Mouse (Mus musculus) lung, postnatal 0 days (tissue): ENCODE measurements around the gene Rab3gap2. TPM values are rescaled to one million over a fixed set of nuclear protein-coding genes. Genes with fewer than 3 reads are reported as not detected.

Experiments
- ATAC-seq: fragments of 200-750 bp; cut with Nextera tagmentation; 2 replicates; pipeline ENCODE4 v1.8.0; 2017; ENCODE audit warnings: moderate library complexity
- DNase-seq: peaks from one replicate; pipeline ENCODE4 v3.0.0-alpha.2; 2016; ENCODE audit warnings: low spot score
- H3K27ac ChIP-seq: fragments of 300-500 bp; sonication (generic); 2 replicates; pipeline ENCODE4 v1.5.1; 2014; ENCODE audit warnings: antibody characterized with exemption, mild to moderate bottlenecking, low read length, mixed read lengths
- H3K27me3 ChIP-seq: fragments of 300-500 bp; sonication (generic); replicated peaks from 2 replicates; pipeline ENCODE4 v1.6.1; 2014; ENCODE audit warnings: low read length, mixed read lengths; ENCODE audit not compliant: insufficient read depth
- H3K36me3 ChIP-seq: fragments of 300-500 bp; sonication (generic); 2 replicates; pipeline ENCODE4 v1.6.1; 2014; ENCODE audit warnings: low read length, mixed read lengths; ENCODE audit not compliant: insufficient read depth
- H3K4me1 ChIP-seq: fragments of 300-500 bp; sonication (generic); 2 replicates; pipeline ENCODE4 v1.6.1; 2014; ENCODE audit warnings: antibody characterized with exemption, low read depth, low read length, mixed read lengths; ENCODE audit not compliant: insufficient read depth
- H3K4me2 ChIP-seq: fragments of 300-500 bp; sonication (generic); replicated peaks from 2 replicates; pipeline ENCODE4 v1.6.1; 2014; ENCODE audit warnings: low read depth, mild to moderate bottlenecking, low read length, moderate library complexity, mixed read lengths
- H3K4me3 ChIP-seq: fragments of 300-500 bp; sonication (generic); 2 replicates; pipeline ENCODE4 v1.5.1; 2014; ENCODE audit warnings: low read depth, low read length
- H3K9ac ChIP-seq: fragments of 300-500 bp; sonication (generic); replicated peaks from 2 replicates; pipeline ENCODE4 v1.6.1; 2014; ENCODE audit warnings: low read depth, mild to moderate bottlenecking
- H3K9me3 ChIP-seq: fragments of 300-500 bp; sonication (generic); 2 replicates; pipeline ENCODE4 v1.6.1; 2016; ENCODE audit warnings: low read length, mixed read lengths
- CTCF ChIP-seq: IDR thresholded peaks from 2 replicates; pipeline ENCODE4 v1.5.1; 2016; ENCODE audit warnings: antibody characterized with exemption, mild to moderate bottlenecking
- WGBS: fragments of 180-500 bp; shearing (Covaris S2); extraction: QIAGEN DNeasy Blood & Tissue Kit; methylation state at CpG from one replicate; pipeline ENCODE4 v1.1.7; 2014; 5-methylcytosine and 5-hydroxymethylcytosine counted together
- microRNA counts: library from miRNA; unstranded; fragments of <30 nt; microRNA quantifications from one replicate; lab custom pipeline; 2015
- microRNA-seq: library from miRNA; unstranded; fragments of <30 nt; microRNA quantifications from one replicate; pipeline ENCODE4, GENCODE M21; 2016
- polyA plus RNA-seq: library from polyadenylated mRNA; unstranded; fragments of >200 nt; fragmentation: Nextera tagmentation; extraction: Ambion mirVana; gene quantifications from 2 replicates; pipeline ENCODE4 v1.2.1, GENCODE M21; 2015

The Rab3gap2 gene
- polyA plus RNA-seq, 1 experiment from 2014 or later = 14.5 TPM

- H3K36me3 ChIP-seq = no peaks in the 10 kb centered on the region
- H3K4me3 ChIP-seq = no peak overlapping the region
- DNase-seq = no peak
- H3K27ac ChIP-seq = no peak overlapping the region
- no peaks in the 10 kb centered on the region for H3K9me3 ChIP-seq
- WGBS = 69% methylated on average over 6 of the region's 6 CpGs
- H3K27me3 ChIP-seq = no peaks in the 10 kb centered on the region
- no peak overlapping the region for H3K9ac ChIP-seq
- H3K4me1 ChIP-seq = no peaks in the 10 kb centered on the region
- no peak for ATAC-seq
- no peak overlapping the region for H3K4me2 ChIP-seq
- no peak for TF ChIP-seq CTCF
Measured at GRCm38 (mm10) chr1:185335231-185335765, 131.4 kb downstream of the Rab3gap2 start.

MicroRNAs within 50 kb of the gene (microRNA counts, 519-probe panel; counts per million panel counts)
- microRNA mmu-miR-194 (lab: Ali Mortazavi, UCI) = 4,049 counts per million, percentile 37 among the panel's probes with 10 or more counts
- microRNA mmu-miR-664 (lab: Ali Mortazavi, UCI) = not detected

Small RNAs within 50 kb of the gene (microRNA-seq; reads per million reads assigned to microRNA genes)
- gene Mir194-1 (2.9 reads per million, percentile 7 among the genes with 10 or more reads in this experiment), gene Mir215 (12.0 reads per million, percentile 25 among the genes with 10 or more reads in this experiment), gene Mir664 (8.3 reads per million, percentile 20 among the genes with 10 or more reads in this experiment)

Other genes with a start within 250 kb of the Rab3gap2 start
- gene Mark1, start 204.5 kb upstream of the Rab3gap2 start, polyA plus RNA-seq = 1.2 and 1.5 TPM in 2 replicates
- 22.1 and 22.3 TPM in 2 replicates for gene Iars2, start 125.3 kb downstream of the Rab3gap2 start, polyA plus RNA-seq
- 30.5 and 32.6 TPM in 2 replicates for gene Bpnt1, start 128.0 kb downstream of the Rab3gap2 start, polyA plus RNA-seq
- 46.6 and 54.9 TPM in 2 replicates for gene Eprs, start 158.9 kb downstream of the Rab3gap2 start, polyA plus RNA-seq